Mouse (Mus musculus): ENCODE measurements around the gene Chrnb2.

GRCm38 (mm10) chr3:89772588-89772967, 8.1 kb upstream of the Chrnb2 start:
- TF ChIP-seq CTCF (IDR thresholded peaks at IDR 0.05; ENCODE audit: low read depth) (peak; percentile 99), EP300 (IDR thresholded peaks at IDR 0.05; ENCODE audit: low read depth) (no peak)

Measured in liver, postnatal 0 days (tissue).